Comparison of ENCODE assay signal across 14 mouse cellular contexts in the genomic region with DNA sequence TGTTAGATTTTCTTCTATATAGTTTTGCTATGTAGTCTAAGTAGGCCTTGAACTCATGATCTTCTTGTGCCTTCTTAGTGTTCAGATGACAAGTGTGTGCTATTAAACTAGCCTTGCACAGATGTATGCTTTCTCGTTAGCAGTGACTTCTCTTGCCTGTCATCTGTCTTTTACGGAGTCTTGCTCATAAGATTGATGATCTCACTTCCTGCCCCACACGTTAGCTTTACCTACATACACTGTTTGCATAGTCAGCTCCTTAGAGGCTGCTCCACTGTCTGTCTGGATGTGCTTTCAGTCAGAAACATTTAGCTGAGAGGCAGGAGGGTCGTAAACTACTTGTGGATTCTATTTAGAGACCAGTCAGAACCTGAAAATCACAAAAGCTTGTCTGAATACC. TPM values are rescaled to one million over a fixed set of nuclear protein-coding genes. Genes with fewer than 3 reads are reported as not detected.
"Had no signal": no experiment of that assay in that cellular context is flagged by ENCODE, and none has a peak within 500 bp of the region (broad histone marks: within the 10 kb centered on the region; RNA-seq: fewer than 3 reads in every experiment).

No protein-coding gene starts in this region.

- H3K27ac ChIP-seq: layer of hippocampus, adult 2 months; limb, embryonic 13.5 days; liver, embryonic 14.5 days; midbrain, embryonic 12.5 days; stomach, postnatal 0 days had no signal

- H3K27me3 ChIP-seq: limb, embryonic 13.5 days; midbrain, embryonic 12.5 days had no signal

- DNase-seq: kidney, postnatal 10 days; kidney, postnatal 4 days; left cerebral cortex, postnatal 4 days; lung, adult 18-20 months; retina, postnatal 1 day; right cerebral cortex, postnatal 4 days had no signal

- H3K4me3 ChIP-seq: layer of hippocampus, adult 2 months; limb, embryonic 13.5 days; midbrain, embryonic 12.5 days had no signal

- H3K4me1 ChIP-seq: limb, embryonic 13.5 days; midbrain, embryonic 12.5 days had no signal

RNA-seq across cellular contexts. Expression of a gene that starts 23.5 kb away (rescaled TPM):
- total RNA-seq: left cerebral cortex, postnatal 4 days; liver, adult 2 months; megakaryocyte-erythroid progenitor cell, adult 5-6 weeks had no signal
- polyA plus RNA-seq: lung, embryonic 16.5 days; midbrain, embryonic 12.5 days; stomach, postnatal 0 days had no signal
